Mouse (Mus musculus): ENCODE measurements at regions not wholly inside any gene's neighbourhood (a gene's known extent, or its start where the extent isn't known, plus 50 kb on each side); places are given as distances from the start of the nearest gene placed in this dataset.

GRCm38 (mm10) chr3:15219275-15219674, 112.8 kb downstream of the Gm9733 start:
- Histone ChIP-seq H3K4me2 (no peak overlapping the region), H3K9me3 (no peaks in the 10 kb centered on the region), H3K27me3 (no peaks in the 10 kb centered on the region), H3K4me3 (no peak overlapping the region), H3K9ac (no peak overlapping the region), H3K27ac (no peak overlapping the region), H3K4me1 (no peaks in the 10 kb centered on the region), H3K36me3 (no peaks in the 10 kb centered on the region)
- 54% methylated on average over 2 of the region's 2 CpGs for WGBS
- 0 out of 2 replicates have a peak, but pooled peaks have one; percentile 23 for ATAC-seq (ENCODE audit: borderline replicate concordance, extremely low read depth, low FRiP score, low TSS enrichment)

GRCm38 (mm10) chr3:15223266-15223665, 108.8 kb downstream of the Gm9733 start:
- ATAC-seq (ENCODE audit: borderline replicate concordance, extremely low read depth, low FRiP score, low TSS enrichment), result no peak
- H3K27me3 ChIP-seq, result no peaks in the 10 kb centered on the region
- H3K4me3 ChIP-seq, result no peak overlapping the region
- no peaks in the 10 kb centered on the region for H3K36me3 ChIP-seq
- H3K9ac ChIP-seq, result no peak overlapping the region
- H3K9me3 ChIP-seq, result no peaks in the 10 kb centered on the region
- H3K27ac ChIP-seq, result no peak overlapping the region
- H3K4me2 ChIP-seq, result no peak overlapping the region
- WGBS, result 84% methylated on average over 6 of the region's 6 CpGs
- H3K4me1 ChIP-seq, result no peaks in the 10 kb centered on the region

- no peak for ATAC-seq (ENCODE audit: borderline replicate concordance, extremely low read depth, low FRiP score, low TSS enrichment)
- Histone ChIP-seq H3K27ac (no peak overlapping the region), H3K9ac (no peak overlapping the region), H3K36me3 (no peaks in the 10 kb centered on the region), H3K4me3 (no peak overlapping the region), H3K27me3 (no peaks in the 10 kb centered on the region), H3K4me2 (no peak overlapping the region), H3K4me1 (no peaks in the 10 kb centered on the region), H3K9me3 (no peaks in the 10 kb centered on the region)
- 41% methylated on average over 1 of the region's 1 CpGs for WGBS
These were observed 107.7 kb downstream of the Gm9733 start for GRCm38 (mm10) chr3:15224452-15224851.

GRCm38 (mm10) chr3:15228641-15229040, 103.5 kb downstream of the Gm9733 start:
- H3K27ac ChIP-seq, result no peak overlapping the region
- H3K9me3 ChIP-seq, result no peaks in the 10 kb centered on the region
- H3K4me3 ChIP-seq, result no peak overlapping the region
- H3K9ac ChIP-seq, result no peak overlapping the region
- no peak overlapping the region for H3K4me2 ChIP-seq
- H3K27me3 ChIP-seq, result no peaks in the 10 kb centered on the region
- no peaks in the 10 kb centered on the region for H3K36me3 ChIP-seq
- no peak for ATAC-seq (ENCODE audit: borderline replicate concordance, extremely low read depth, low FRiP score, low TSS enrichment)
- no peaks in the 10 kb centered on the region for H3K4me1 ChIP-seq
- WGBS, result 69% methylated on average over 2 of the region's 2 CpGs

- WGBS, result 76% methylated on average over 6 of the region's 6 CpGs
- no peak for ATAC-seq (ENCODE audit: borderline replicate concordance, extremely low read depth, low FRiP score, low TSS enrichment)
- Histone ChIP-seq H3K36me3 (no peaks in the 10 kb centered on the region), H3K4me1 (no peaks in the 10 kb centered on the region), H3K9me3 (no peaks in the 10 kb centered on the region), H3K4me2 (no peak overlapping the region), H3K4me3 (no peak overlapping the region), H3K27ac (no peak overlapping the region), H3K9ac (no peak overlapping the region), H3K27me3 (no peaks in the 10 kb centered on the region)
These were observed 101.9 kb downstream of the Gm9733 start for GRCm38 (mm10) chr3:15230204-15230603.

- 12% methylated on average over 3 of the region's 3 CpGs for WGBS
- Histone ChIP-seq H3K4me1 (no peaks in the 10 kb centered on the region), H3K9ac (no peak overlapping the region), H3K4me3 (no peak overlapping the region), H3K27me3 (no peaks in the 10 kb centered on the region), H3K4me2 (no peak overlapping the region), H3K36me3 (no peaks in the 10 kb centered on the region), H3K9me3 (no peaks in the 10 kb centered on the region), H3K27ac (no peak overlapping the region)
- no peak for ATAC-seq (ENCODE audit: borderline replicate concordance, extremely low read depth, low FRiP score, low TSS enrichment)
These were observed 100.7 kb downstream of the Gm9733 start for GRCm38 (mm10) chr3:15231433-15231832.

- 70% methylated on average over 5 of the region's 5 CpGs for WGBS
- Histone ChIP-seq H3K4me1 (no peaks in the 10 kb centered on the region), H3K27me3 (no peaks in the 10 kb centered on the region), H3K4me3 (no peak overlapping the region), H3K36me3 (no peaks in the 10 kb centered on the region), H3K9ac (no peak overlapping the region), H3K4me2 (no peak overlapping the region), H3K9me3 (no peaks in the 10 kb centered on the region), H3K27ac (no peak overlapping the region)
- no peak for ATAC-seq (ENCODE audit: borderline replicate concordance, extremely low read depth, low FRiP score, low TSS enrichment)
These were observed 94.2 kb downstream of the Gm9733 start for GRCm38 (mm10) chr3:15237817-15238432.

- H3K4me2 ChIP-seq, result no peak overlapping the region
- no peaks in the 10 kb centered on the region for H3K9me3 ChIP-seq
- H3K36me3 ChIP-seq, result no peaks in the 10 kb centered on the region
- H3K27ac ChIP-seq, result no peak overlapping the region
- no peak overlapping the region for H3K4me3 ChIP-seq
- ATAC-seq (ENCODE audit: borderline replicate concordance, extremely low read depth, low FRiP score, low TSS enrichment), result no peak
- H3K27me3 ChIP-seq, result no peaks in the 10 kb centered on the region
- no peak overlapping the region for H3K9ac ChIP-seq
- no peaks in the 10 kb centered on the region for H3K4me1 ChIP-seq
These were observed 89.7 kb downstream of the Gm9733 start for GRCm38 (mm10) chr3:15242388-15242787.

- no peaks in the 10 kb centered on the region for H3K36me3 ChIP-seq
- ATAC-seq (ENCODE audit: borderline replicate concordance, extremely low read depth, low FRiP score, low TSS enrichment), result no peak
- no peak overlapping the region for H3K27ac ChIP-seq
- H3K9ac ChIP-seq, result no peak overlapping the region
- no peak overlapping the region for H3K4me3 ChIP-seq
- H3K4me2 ChIP-seq, result no peak overlapping the region
- H3K9me3 ChIP-seq, result no peaks in the 10 kb centered on the region
- no peaks in the 10 kb centered on the region for H3K27me3 ChIP-seq
- WGBS, result 44% methylated on average over 5 of the region's 5 CpGs
- no peaks in the 10 kb centered on the region for H3K4me1 ChIP-seq
These were observed 88.5 kb downstream of the Gm9733 start for GRCm38 (mm10) chr3:15243584-15243983.

GRCm38 (mm10) chr3:15244999-15245398, 87.1 kb downstream of the Gm9733 start:
- H3K4me1 ChIP-seq, result no peaks in the 10 kb centered on the region
- H3K36me3 ChIP-seq, result no peaks in the 10 kb centered on the region
- 18% methylated on average over 6 of the region's 6 CpGs for WGBS
- H3K4me3 ChIP-seq, result no peak overlapping the region
- no peaks in the 10 kb centered on the region for H3K9me3 ChIP-seq
- H3K27me3 ChIP-seq, result no peaks in the 10 kb centered on the region
- no peak overlapping the region for H3K9ac ChIP-seq
- H3K27ac ChIP-seq, result no peak overlapping the region
- no peak overlapping the region for H3K4me2 ChIP-seq
- no peak for ATAC-seq (ENCODE audit: borderline replicate concordance, extremely low read depth, low FRiP score, low TSS enrichment)

Data from lung, embryonic 15.5 days (tissue).